Mouse (Mus musculus): ENCODE measurements around the gene Senp1.

GRCm38 (mm10) chr15:98051685-98052084 lies 41.9 kb downstream of the Senp1 start:
- TF ChIP-seq POLR2A (IDR thresholded peaks at IDR 0.05; ENCODE audit: insufficient read length, low read depth) = no peak
- TF ChIP-seq MAX (IDR thresholded peaks at IDR 0.05; ENCODE audit: low read depth) = no peak
- no peak for TF ChIP-seq USF1 (IDR thresholded peaks at IDR 0.05; ENCODE audit: low read depth)
- no peak for TF ChIP-seq CEBPB (IDR thresholded peaks at IDR 0.05; ENCODE audit: insufficient read depth, poor library complexity, severe bottlenecking)
- TF ChIP-seq REST (IDR thresholded peaks at IDR 0.05; ENCODE audit: insufficient read depth, insufficient read length) = no peak
- no peak for TF ChIP-seq SRF (IDR thresholded peaks at IDR 0.05; ENCODE audit: control insufficient read depth, insufficient read length, low read depth)

Data from myocyte (in vitro differentiated cells).